ENCODE assay signal across 25 mouse cellular contexts in the genomic region with DNA sequence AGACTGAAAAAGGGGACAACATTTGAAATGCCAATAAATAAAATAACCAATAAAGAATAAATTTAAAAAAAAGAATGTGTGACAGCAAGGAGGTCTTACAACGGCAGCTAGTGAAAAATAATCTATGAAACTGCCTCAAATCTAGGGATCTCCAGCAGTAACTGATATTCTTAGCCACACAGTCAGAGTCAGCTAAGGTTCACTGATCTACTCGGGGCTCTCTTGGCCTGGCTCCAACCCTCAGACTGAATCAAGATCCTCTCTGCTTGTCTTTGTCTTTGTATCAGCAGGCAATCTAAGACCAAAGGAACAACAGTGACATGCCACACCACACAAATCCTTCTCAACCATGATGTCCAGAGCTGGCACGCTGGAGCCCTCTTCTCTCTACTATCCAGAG.
DNase-seq lines count a peak whose midpoint lies in the region; ATAC-seq lines count a peak whose summit lies in the region.
"Had no signal": no experiment of that assay in that cellular context is flagged by ENCODE, and none has a peak within 500 bp of the region (broad histone marks: within the 10 kb centered on the region; RNA-seq: fewer than 3 reads in every experiment).

No protein-coding gene starts in this region.

- ATAC-seq in cerebellum, adult (ENCODE audit: insufficient number of reproducible peaks, low FRiP score, low TSS enrichment) = no peak
- 0 out of 2 replicates have a peak, but pooled peaks have one; percentile 46 for ATAC-seq in kidney, embryonic 16.5 days (ENCODE audit: low FRiP score, low TSS enrichment)
- ATAC-seq: forebrain, embryonic 14.5 days; forebrain, postnatal 0 days; hindbrain, embryonic 16.5 days; Patski had no signal

- H3K9ac ChIP-seq in kidney, embryonic 16.5 days (replicated peaks; ENCODE audit: low read length) = no peak overlapping the region
- H3K9ac ChIP-seq: embryonic facial prominence, embryonic 12.5 days; embryonic facial prominence, embryonic 15.5 days; forebrain, postnatal 0 days; hindbrain, embryonic 13.5 days had no signal

- DNase-seq in cerebellum, postnatal 14 days = peak; percentile 12 to 25
- DNase-seq in kidney, adult 8-10 months = no peak
- DNase-seq in left cerebral cortex, postnatal 4 days = peak; percentile 25
- no peak for DNase-seq in left cerebral cortex, postnatal 14 days (ENCODE audit: low spot score in 2 of 2)
- no peak for DNase-seq in spleen, adult 12 weeks (ENCODE audit: low spot score)
- DNase-seq: adrenal gland, postnatal 10 days; adrenal gland, postnatal 36 days; B cell, adult 2 months; cerebellum, adult 11 months; cerebellum, adult 2 months; forebrain, postnatal 0 days; gastrocnemius, adult 2 months; gastrocnemius, postnatal 14 days; heart, adult 11 months had no signal

- 32% methylated on average over 3 of the region's 3 CpGs for WGBS in kidney, embryonic 16.5 days

- H3K27me3 ChIP-seq in kidney, embryonic 16.5 days (ENCODE audit: insufficient read depth, low read length) = no peaks in the 10 kb centered on the region
- H3K27me3 ChIP-seq: CH12.LX; embryonic facial prominence, embryonic 12.5 days; embryonic facial prominence, embryonic 15.5 days; hindbrain, embryonic 13.5 days had no signal

- no peaks in the 10 kb centered on the region for H3K36me3 ChIP-seq in kidney, embryonic 16.5 days (ENCODE audit: insufficient read depth, low read length)
- H3K36me3 ChIP-seq: embryonic facial prominence, embryonic 12.5 days; embryonic facial prominence, embryonic 15.5 days; G1E; hindbrain, embryonic 13.5 days had no signal

- H3K4me2 ChIP-seq in kidney, embryonic 16.5 days (replicated peaks; ENCODE audit: low read depth, low read length) = no peak overlapping the region
- H3K4me2 ChIP-seq: embryonic facial prominence, embryonic 12.5 days; embryonic facial prominence, embryonic 15.5 days; heart, embryonic 11.5 days; hindbrain, embryonic 13.5 days had no signal

- H3K4me3 ChIP-seq in kidney, embryonic 16.5 days (ENCODE audit: low read length) = no peak overlapping the region
- H3K4me3 ChIP-seq: embryonic facial prominence, embryonic 12.5 days; embryonic facial prominence, embryonic 15.5 days; gastrocnemius, adult 2 months; hindbrain, embryonic 13.5 days had no signal

- intact Hi-C loops in left cerebral cortex, postnatal 4 days (cut with DNase I) = no loop called here
- intact Hi-C loops in left cerebral cortex, postnatal 14 days (cut with DNase I) = no loop called here

- no peaks in the 10 kb centered on the region for H3K9me3 ChIP-seq in kidney, embryonic 16.5 days (ENCODE audit: low read length)
- H3K9me3 ChIP-seq: embryonic facial prominence, embryonic 12.5 days; embryonic facial prominence, embryonic 15.5 days; G1E; hindbrain, embryonic 13.5 days had no signal

- no peak overlapping the region for H3K27ac ChIP-seq in kidney, embryonic 16.5 days (ENCODE audit: low read length)
- H3K27ac ChIP-seq: embryonic facial prominence, embryonic 12.5 days; embryonic facial prominence, embryonic 15.5 days; gastrocnemius, adult 2 months; hindbrain, embryonic 13.5 days had no signal

- H3K4me1 ChIP-seq in kidney, embryonic 16.5 days (ENCODE audit: insufficient read depth, low read length) = no peaks in the 10 kb centered on the region
- H3K4me1 ChIP-seq: embryonic facial prominence, embryonic 12.5 days; embryonic facial prominence, embryonic 15.5 days; hindbrain, embryonic 13.5 days had no signal

Comparison
In these comparisons a context has a peak if more than half of its experiments do, and no peak if none do; other contexts are left out.
1. DNase-seq: peak in cerebellum, postnatal 14 days (2 of 2) and left cerebral cortex, postnatal 4 days (single experiment); none in kidney, adult 8-10 months (0 of 2), left cerebral cortex, postnatal 14 days (0 of 2) and spleen, adult 12 weeks (single experiment).